Mouse (Mus musculus) stomach, embryonic 14.5 days (tissue): ENCODE measurements at regions not wholly inside any gene's neighbourhood (a gene's known extent, or its start where the extent isn't known, plus 50 kb on each side); places are given as distances from the start of the nearest gene placed in this dataset.

ENCODE experiments used
- ATAC-seq: fragments of 200-750 bp; cut with Nextera tagmentation; 2 replicates; pipeline ENCODE4 v1.8.0; 2017; ENCODE audit warnings: low read depth, moderate TSS enrichment; ENCODE audit not compliant: insufficient number of reproducible peaks, insufficient read depth, low FRiP score
- H3K27ac ChIP-seq: fragments of 300-500 bp; sonication (generic); 2 replicates; pipeline ENCODE4 v1.5.1; 2014; ENCODE audit warnings: mild to moderate bottlenecking, low read length, moderate library complexity, mixed read lengths
- H3K27me3 ChIP-seq: fragments of 300-500 bp; sonication (generic); 2 replicates; pipeline ENCODE4 v1.6.1; 2014; ENCODE audit warnings: low read length, control low read depth, mixed read lengths; ENCODE audit not compliant: control insufficient read depth, insufficient read depth
- H3K36me3 ChIP-seq: fragments of 300-500 bp; sonication (generic); 2 replicates; pipeline ENCODE4 v1.6.1; 2014; ENCODE audit warnings: mild to moderate bottlenecking, control low read depth, low read length, moderate library complexity, mixed read lengths; ENCODE audit not compliant: control insufficient read depth, insufficient read depth
- H3K4me1 ChIP-seq: fragments of 300-500 bp; sonication (generic); 2 replicates; pipeline ENCODE4 v1.6.1; 2014; ENCODE audit warnings: low read length, control low read depth, mixed read lengths; ENCODE audit not compliant: control insufficient read depth, insufficient read depth
- H3K4me2 ChIP-seq: fragments of 300-500 bp; sonication (generic); replicated peaks from 2 replicates; pipeline ENCODE4 v1.6.1; 2014; ENCODE audit warnings: low read depth, low read length, control low read depth
- H3K4me3 ChIP-seq: fragments of 300-500 bp; sonication (generic); 2 replicates; pipeline ENCODE4 v1.5.1; 2014; ENCODE audit warnings: low read depth, low read length, control low read depth
- H3K9ac ChIP-seq: fragments of 300-500 bp; sonication (generic); replicated peaks from 2 replicates; pipeline ENCODE4 v1.6.1; 2014; ENCODE audit warnings: low read depth, mild to moderate bottlenecking, control low read depth, low read length, moderate library complexity, mixed read lengths
- H3K9me3 ChIP-seq: fragments of 300-500 bp; sonication (generic); 2 replicates; pipeline ENCODE4 v1.6.1; 2016; ENCODE audit warnings: low read depth, low read length, control low read depth; ENCODE audit not compliant: control insufficient read depth
- WGBS: fragments of 180-500 bp; shearing (Covaris S2); extraction: QIAGEN DNeasy Blood & Tissue Kit; methylation state at CpG from one replicate; pipeline ENCODE4 v1.1.7; 2014; 5-methylcytosine and 5-hydroxymethylcytosine counted together

DNA sequence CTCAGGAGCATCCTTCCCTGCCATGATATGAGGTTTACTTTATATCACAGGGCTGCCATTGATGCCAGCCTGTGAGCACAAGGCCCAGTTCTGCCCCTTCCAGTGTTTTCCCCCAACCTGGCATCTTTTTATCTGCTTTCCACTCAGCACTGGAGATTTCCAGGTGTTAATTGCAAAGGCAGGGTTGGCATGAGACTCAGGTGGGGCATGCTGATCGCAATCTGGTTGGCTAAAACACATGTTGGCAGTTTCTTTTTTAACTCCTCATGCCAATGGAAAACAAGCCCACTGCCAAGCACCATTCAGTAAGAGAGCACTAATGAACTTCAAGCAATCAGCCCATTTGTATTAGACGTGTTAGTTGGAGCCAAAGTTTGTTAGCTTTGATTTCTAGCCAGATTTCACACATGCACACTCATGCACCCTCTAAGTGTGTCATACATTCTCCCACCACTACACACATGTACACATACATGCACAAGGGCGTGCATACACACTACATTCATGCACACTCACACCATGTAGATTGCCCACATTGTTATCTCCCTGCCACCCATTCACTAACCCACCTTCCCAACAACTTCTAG is 192.5 kb upstream of the Gmds start:
- Histone ChIP-seq H3K4me2 (no peak overlapping the region), H3K4me1 (no peaks in the 10 kb centered on the region), H3K27me3 (no peaks in the 10 kb centered on the region), H3K9ac (no peak overlapping the region), H3K4me3 (no peak overlapping the region), H3K36me3 (no peaks in the 10 kb centered on the region), H3K27ac (no peak overlapping the region), H3K9me3 (no peaks in the 10 kb centered on the region)
- 83% methylated on average over 3 of the region's 3 CpGs for WGBS
- no peak for ATAC-seq

- Histone ChIP-seq H3K9ac (no peak overlapping the region), H3K27me3 (no peaks in the 10 kb centered on the region), H3K27ac (no peak overlapping the region), H3K4me1 (no peaks in the 10 kb centered on the region; the same call in 1 of the 2 replicates), H3K9me3 (no peaks in the 10 kb centered on the region), H3K36me3 (no peaks in the 10 kb centered on the region), H3K4me2 (no peak overlapping the region), H3K4me3 (no peak overlapping the region)
- no peak for ATAC-seq
- 29% methylated on average over 16 of the region's 16 CpGs for WGBS
These were observed 180.2 kb upstream of the Gmds start for GRCm38 (mm10) chr13:32518611-32519344.

GRCm38 (mm10) chr13:32517514-32517913 is 179.0 kb upstream of the Gmds start:
- H3K4me2 ChIP-seq = no peak overlapping the region
- H3K9me3 ChIP-seq = no peaks in the 10 kb centered on the region
- no peaks in the 10 kb centered on the region for H3K36me3 ChIP-seq
- H3K9ac ChIP-seq = no peak overlapping the region
- ATAC-seq = no peak
- no peak overlapping the region for H3K27ac ChIP-seq
- H3K4me3 ChIP-seq = no peak overlapping the region
- H3K27me3 ChIP-seq = no peaks in the 10 kb centered on the region
- 56% methylated on average over 8 of the region's 8 CpGs for WGBS
- H3K4me1 ChIP-seq = no peaks in the 10 kb centered on the region; the same call in 1 of the 2 replicates

GRCm38 (mm10) chr13:32509231-32510023 is 170.9 kb upstream of the Gmds start:
- Histone ChIP-seq H3K4me3 (no peak overlapping the region), H3K4me1 (0 out of 2 replicates have a peak, but pooled peaks cover 6% of the 10 kb centered on the region), H3K27ac (no peak overlapping the region), H3K36me3 (no peaks in the 10 kb centered on the region), H3K9ac (no peak overlapping the region), H3K4me2 (no peak overlapping the region), H3K9me3 (no peaks in the 10 kb centered on the region), H3K27me3 (no peaks in the 10 kb centered on the region)
- ATAC-seq = no peak
- 50% methylated on average over 5 of the region's 5 CpGs for WGBS

- H3K36me3 ChIP-seq = no peaks in the 10 kb centered on the region
- no peak overlapping the region for H3K9ac ChIP-seq
- 62% methylated on average over 3 of the region's 3 CpGs for WGBS
- H3K4me1 ChIP-seq = 0 out of 2 replicates have a peak, but pooled peaks cover 6% of the 10 kb centered on the region
- no peaks in the 10 kb centered on the region for H3K9me3 ChIP-seq
- no peak overlapping the region for H3K4me3 ChIP-seq
- H3K4me2 ChIP-seq = no peak overlapping the region
- no peak overlapping the region for H3K27ac ChIP-seq
- ATAC-seq = no peak
- H3K27me3 ChIP-seq = no peaks in the 10 kb centered on the region
These were observed 169.9 kb upstream of the Gmds start for GRCm38 (mm10) chr13:32508447-32508846.

DNA sequence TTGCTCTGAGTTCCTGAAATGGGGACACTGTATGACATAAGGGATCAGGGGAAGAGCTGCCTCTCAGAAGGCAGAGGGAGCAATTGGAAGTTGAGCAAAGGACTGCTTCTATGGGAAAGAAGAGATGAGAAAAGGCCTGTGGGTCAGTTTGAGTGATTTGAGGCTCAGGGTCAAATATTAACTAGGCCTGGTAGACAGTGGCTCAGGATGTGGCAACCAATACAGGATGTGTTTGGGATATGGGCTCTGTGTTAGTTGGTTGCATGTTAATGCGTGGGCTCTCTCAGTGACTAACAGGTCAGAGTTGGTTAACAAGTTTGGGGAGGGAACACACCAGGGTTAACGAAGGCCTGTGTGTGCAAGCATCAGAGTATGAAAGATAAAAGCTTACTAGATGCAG is 169.3 kb upstream of the Gmds start:
- no peak for ATAC-seq
- Histone ChIP-seq H3K4me3 (no peak overlapping the region), H3K36me3 (no peaks in the 10 kb centered on the region), H3K4me2 (no peak overlapping the region), H3K9ac (no peak overlapping the region), H3K27me3 (no peaks in the 10 kb centered on the region), H3K9me3 (no peaks in the 10 kb centered on the region), H3K4me1 (0 out of 2 replicates have a peak, but pooled peaks cover 6% of the 10 kb centered on the region), H3K27ac (no peak overlapping the region)
- 85% methylated on average over 2 of the region's 2 CpGs for WGBS

- no peaks in the 10 kb centered on the region for H3K27me3 ChIP-seq
- H3K27ac ChIP-seq = no peak overlapping the region
- no peak overlapping the region for H3K4me3 ChIP-seq
- no peaks in the 10 kb centered on the region for H3K9me3 ChIP-seq
- no peak overlapping the region for H3K9ac ChIP-seq
- no peak overlapping the region for H3K4me2 ChIP-seq
- ATAC-seq = no peak
- 35% methylated on average over 8 of the region's 8 CpGs for WGBS
- H3K4me1 ChIP-seq = no peaks in the 10 kb centered on the region
- H3K36me3 ChIP-seq = no peaks in the 10 kb centered on the region
These were observed 159.8 kb upstream of the Gmds start for GRCm38 (mm10) chr13:32498205-32498790.

DNA sequence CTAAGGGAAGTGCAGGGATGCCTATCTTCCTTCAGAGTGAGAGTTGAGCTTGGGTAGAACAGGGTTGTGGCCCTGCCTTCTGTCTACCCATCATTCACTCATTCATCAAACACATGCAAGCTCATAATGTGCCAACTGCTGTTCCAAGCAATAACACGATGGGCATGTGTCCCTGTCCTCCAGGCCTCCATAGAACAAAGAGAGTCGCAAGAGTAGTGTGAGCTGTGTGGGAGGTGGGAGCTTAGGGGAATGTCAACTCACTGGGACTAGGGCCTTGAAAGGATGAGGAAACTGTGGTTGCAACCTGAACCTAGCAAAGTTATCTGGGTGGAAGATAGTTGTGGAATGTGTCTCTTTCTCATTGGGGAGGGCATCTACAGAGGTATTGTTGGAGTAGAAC is 157.7 kb upstream of the Gmds start:
- H3K27ac ChIP-seq = no peak overlapping the region
- ATAC-seq = no peak
- no peak overlapping the region for H3K4me3 ChIP-seq
- H3K9ac ChIP-seq = no peak overlapping the region
- H3K27me3 ChIP-seq = no peaks in the 10 kb centered on the region
- no peak overlapping the region for H3K4me2 ChIP-seq
- no peaks in the 10 kb centered on the region for H3K36me3 ChIP-seq
- peaks cover 6% of the 10 kb centered on the region; the same call in 1 of the 2 replicates for H3K4me1 ChIP-seq
- 71% methylated on average over 2 of the region's 2 CpGs for WGBS
- H3K9me3 ChIP-seq = no peaks in the 10 kb centered on the region
